Mouse (Mus musculus) embryonic facial prominence, embryonic 15.5 days (tissue): ENCODE data around the gene Ldlrad1. TPM values are rescaled to one million over a fixed set of nuclear protein-coding genes. Genes with fewer than 3 reads are reported as not detected.

ENCODE experiments used
- ATAC-seq: fragments of 200-750 bp; cut with Nextera tagmentation; 2 replicates; pipeline ENCODE4 v1.8.0; 2017; ENCODE audit warnings: low read depth, moderate TSS enrichment; ENCODE audit not compliant: insufficient number of reproducible peaks, low FRiP score, low TSS enrichment
- H3K27ac ChIP-seq: fragments of 300-500 bp; sonication (generic); replicated peaks from 2 replicates; pipeline ENCODE4 v1.5.1; 2015; ENCODE audit warnings: mild to moderate bottlenecking, inconsistent platforms
- H3K27me3 ChIP-seq: fragments of 300-500 bp; sonication (generic); 2 replicates; pipeline ENCODE4 v1.6.1; 2015; ENCODE audit warnings: inconsistent platforms
- H3K36me3 ChIP-seq: fragments of 300-500 bp; sonication (generic); 2 replicates; pipeline ENCODE4 v1.6.1; 2015; ENCODE audit warnings: mild to moderate bottlenecking, inconsistent platforms
- H3K4me1 ChIP-seq: fragments of 300-500 bp; sonication (generic); 2 replicates; pipeline ENCODE4 v1.6.1; 2015; ENCODE audit warnings: inconsistent platforms
- H3K4me2 ChIP-seq: fragments of 300-500 bp; sonication (generic); replicated peaks from 2 replicates; pipeline ENCODE4 v1.6.1; 2015; ENCODE audit warnings: mild to moderate bottlenecking, inconsistent platforms
- H3K4me3 ChIP-seq: fragments of 300-500 bp; sonication (generic); replicated peaks from 2 replicates; pipeline ENCODE4 v1.5.1; 2015; ENCODE audit warnings: mild to moderate bottlenecking, inconsistent platforms
- H3K9ac ChIP-seq: fragments of 300-500 bp; sonication (generic); 2 replicates; pipeline ENCODE4 v1.6.1; 2015; ENCODE audit warnings: inconsistent platforms
- H3K9me3 ChIP-seq: fragments of 300-500 bp; sonication (generic); replicated peaks from 2 replicates; pipeline ENCODE4 v1.6.1; 2016; ENCODE audit warnings: inconsistent platforms
- WGBS: fragments of 180-500 bp; shearing (Covaris S2); methylation state at CpG from one replicate; pipeline ENCODE4 v1.1.7; 2015; 5-methylcytosine and 5-hydroxymethylcytosine counted together
- polyA plus RNA-seq: library from polyadenylated mRNA; unstranded; fragments of >200 nt; fragmentation: Nextera tagmentation; extraction: Ambion mirVana; gene quantifications from 2 replicates; pipeline ENCODE4 v1.2.1, GENCODE M21; 2015

The Ldlrad1 gene
- polyA plus RNA-seq, 1 experiment from 2014 or later = 0.25 TPM

- Histone ChIP-seq H3K27me3 (no peaks in the 10 kb centered on the region), H3K4me2 (peak overlapping the region; percentile 64; the same call in 1 of the 2 replicates), H3K36me3 (no peaks in the 10 kb centered on the region), H3K9ac (no peak overlapping the region), H3K27ac (0 out of 2 replicates have a peak overlapping the region, but pooled peaks have one; percentile 22), H3K4me1 (peaks cover 47% of the 10 kb centered on the region), H3K4me3 (no peak overlapping the region), H3K9me3 (no peaks in the 10 kb centered on the region)
- ATAC-seq = no peak
Observed at GRCm38 (mm10) chr4:107180746-107181145, 28.2 kb upstream of the Ldlrad1 start.

GRCm38 (mm10) chr4:107181866-107182265 is 27.1 kb upstream of the Ldlrad1 start:
- Histone ChIP-seq H3K27me3 (no peaks in the 10 kb centered on the region), H3K9me3 (no peaks in the 10 kb centered on the region), H3K4me3 (no peak overlapping the region), H3K4me1 (peaks cover 56% of the 10 kb centered on the region), H3K4me2 (no peak overlapping the region), H3K9ac (no peak overlapping the region), H3K27ac (no peak overlapping the region), H3K36me3 (peaks cover 1% of the 10 kb centered on the region; the same call in 1 of the 2 replicates)
- no peak for ATAC-seq
- WGBS = 58% methylated on average over 6 of the region's 6 CpGs

GRCm38 (mm10) chr4:107182796-107183195 is 26.2 kb upstream of the Ldlrad1 start:
- Histone ChIP-seq H3K27ac (0 out of 2 replicates have a peak overlapping the region, but pooled peaks have one; percentile 18), H3K9ac (no peak overlapping the region), H3K4me1 (peaks cover 49% of the 10 kb centered on the region), H3K36me3 (peaks cover 8% of the 10 kb centered on the region; the same call in 1 of the 2 replicates), H3K4me3 (no peak overlapping the region), H3K4me2 (no peak overlapping the region), H3K9me3 (no peaks in the 10 kb centered on the region), H3K27me3 (no peaks in the 10 kb centered on the region)
- WGBS = 35% methylated on average over 2 of the region's 2 CpGs
- ATAC-seq = no peak

- ATAC-seq = no peak
- 0 out of 2 replicates have a peak overlapping the region, but pooled peaks have one; percentile 18 for H3K27ac ChIP-seq
- 74% methylated on average over 4 of the region's 4 CpGs for WGBS
- no peaks in the 10 kb centered on the region for H3K9me3 ChIP-seq
- peaks cover 11% of the 10 kb centered on the region; the same call in 1 of the 2 replicates for H3K36me3 ChIP-seq
- no peak overlapping the region for H3K9ac ChIP-seq
- H3K4me3 ChIP-seq = no peak overlapping the region
- no peaks in the 10 kb centered on the region for H3K27me3 ChIP-seq
- peaks cover 49% of the 10 kb centered on the region for H3K4me1 ChIP-seq
- no peak overlapping the region for H3K4me2 ChIP-seq
Observed at GRCm38 (mm10) chr4:107183203-107183602, 25.8 kb upstream of the Ldlrad1 start.

GRCm38 (mm10) chr4:107185703-107186102 is 23.3 kb upstream of the Ldlrad1 start:
- Histone ChIP-seq H3K9ac (no peak overlapping the region), H3K9me3 (no peaks in the 10 kb centered on the region), H3K4me1 (peaks cover 38% of the 10 kb centered on the region), H3K4me2 (no peak overlapping the region; the same call in 1 of the 2 replicates), H3K27ac (peak overlapping the region; percentile 85), H3K27me3 (no peaks in the 10 kb centered on the region), H3K4me3 (no peak overlapping the region), H3K36me3 (peaks cover 34% of the 10 kb centered on the region)
- WGBS = 14% methylated on average over 3 of the region's 3 CpGs
- peak; percentile 74 for ATAC-seq

- Histone ChIP-seq H3K9ac (no peak overlapping the region), H3K4me3 (no peak overlapping the region), H3K36me3 (peaks cover 75% of the 10 kb centered on the region), H3K9me3 (no peaks in the 10 kb centered on the region), H3K27ac (no peak overlapping the region), H3K4me2 (no peak overlapping the region), H3K27me3 (no peaks in the 10 kb centered on the region), H3K4me1 (no peaks in the 10 kb centered on the region)
- 96% methylated on average over 3 of the region's 3 CpGs for WGBS
- no peak for ATAC-seq
Observed at GRCm38 (mm10) chr4:107193841-107194240, 15.1 kb upstream of the Ldlrad1 start.

- peaks cover 78% of the 10 kb centered on the region for H3K36me3 ChIP-seq
- 81% methylated on average over 2 of the region's 2 CpGs for whole genome bisulfite sequencing
- ATAC-seq = no peak
Observed at GRCm38 (mm10) chr4:107196454-107196853, 12.5 kb upstream of the Ldlrad1 start.

GRCm38 (mm10) chr4:107198072-107198471 is 10.9 kb upstream of the Ldlrad1 start:
- no peak; the same call in 1 of the 2 replicates for ATAC-seq
- 87% methylated on average over 5 of the region's 5 CpGs for WGBS
- H3K4me2 ChIP-seq = no peak overlapping the region
- no peak overlapping the region for H3K4me3 ChIP-seq
- no peaks in the 10 kb centered on the region for H3K27me3 ChIP-seq
- no peak overlapping the region for H3K9ac ChIP-seq
- H3K9me3 ChIP-seq = no peaks in the 10 kb centered on the region
- H3K4me1 ChIP-seq = no peaks in the 10 kb centered on the region
- no peak overlapping the region for H3K27ac ChIP-seq
- H3K36me3 ChIP-seq = peaks cover 82% of the 10 kb centered on the region

More at GRCm38 (mm10) chr4:107196454-107196853, 12.5 kb upstream of the Ldlrad1 start:
- H3K9ac ChIP-seq = no peak overlapping the region
- no peaks in the 10 kb centered on the region for H3K27me3 ChIP-seq
- H3K4me2 ChIP-seq = no peak overlapping the region
- H3K4me3 ChIP-seq = no peak overlapping the region
- no peaks in the 10 kb centered on the region for H3K9me3 ChIP-seq
- no peaks in the 10 kb centered on the region for H3K4me1 ChIP-seq
- no peak overlapping the region for H3K27ac ChIP-seq

- Histone ChIP-seq H3K9ac (no peak overlapping the region), H3K4me2 (no peak overlapping the region), H3K27ac (no peak overlapping the region), H3K36me3 (peaks cover 94% of the 10 kb centered on the region), H3K4me1 (no peaks in the 10 kb centered on the region), H3K9me3 (no peaks in the 10 kb centered on the region), H3K4me3 (no peak overlapping the region), H3K27me3 (no peaks in the 10 kb centered on the region)
- ATAC-seq = no peak
- WGBS = 88% methylated on average over 3 of the region's 3 CpGs
Observed at GRCm38 (mm10) chr4:107201779-107202178, 7.2 kb upstream of the Ldlrad1 start.

GRCm38 (mm10) chr4:107203001-107203400 is 6.0 kb upstream of the Ldlrad1 start:
- H3K4me2 ChIP-seq = no peak overlapping the region
- no peak overlapping the region for H3K27ac ChIP-seq
- H3K27me3 ChIP-seq = no peaks in the 10 kb centered on the region
- H3K9me3 ChIP-seq = no peaks in the 10 kb centered on the region
- no peak for ATAC-seq
- H3K4me1 ChIP-seq = no peaks in the 10 kb centered on the region
- H3K4me3 ChIP-seq = no peak overlapping the region
- 87% methylated on average over 7 of the region's 7 CpGs for WGBS
- H3K36me3 ChIP-seq = peaks cover 86% of the 10 kb centered on the region
- H3K9ac ChIP-seq = no peak overlapping the region

- 97% methylated on average over 2 of the region's 2 CpGs for WGBS
- Histone ChIP-seq H3K27ac (no peak overlapping the region), H3K4me1 (no peaks in the 10 kb centered on the region; the same call in 1 of the 2 replicates), H3K36me3 (peaks cover 52% of the 10 kb centered on the region), H3K4me3 (no peak overlapping the region), H3K9ac (no peak overlapping the region), H3K27me3 (no peaks in the 10 kb centered on the region), H3K9me3 (no peaks in the 10 kb centered on the region), H3K4me2 (no peak overlapping the region)
- ATAC-seq = no peak
Observed at GRCm38 (mm10) chr4:107207016-107207415, 2.0 kb upstream of the Ldlrad1 start.

- no peaks in the 10 kb centered on the region for H3K9me3 ChIP-seq
- no peak overlapping the region for H3K4me3 ChIP-seq
- no peak for ATAC-seq
- H3K4me1 ChIP-seq = no peaks in the 10 kb centered on the region; the same call in 1 of the 2 replicates
- 70% methylated on average over 5 of the region's 5 CpGs for WGBS
- no peak overlapping the region for H3K27ac ChIP-seq
- H3K9ac ChIP-seq = no peak overlapping the region
- peaks cover 17% of the 10 kb centered on the region for H3K36me3 ChIP-seq
- H3K4me2 ChIP-seq = no peak overlapping the region
- H3K27me3 ChIP-seq = no peaks in the 10 kb centered on the region
Observed at GRCm38 (mm10) chr4:107210483-107211097, 1.6 kb downstream of the Ldlrad1 start.
